Mouse (Mus musculus) lung, embryonic 15.5 days (tissue): ENCODE measurements around the gene Grip1. TPM values are rescaled to one million over a fixed set of nuclear protein-coding genes. Genes with fewer than 3 reads are reported as not detected.
A peak's percentile ranks its signal among the peaks of the same experiment; 100 is the strongest.

Experiments
- ATAC-seq: fragments of 200-750 bp; cut with Nextera tagmentation; 2 replicates; pipeline ENCODE4 v1.8.0; 2017; ENCODE audit warnings: moderate number of reproducible peaks, borderline replicate concordance; ENCODE audit not compliant: low FRiP score, low TSS enrichment; ENCODE audit errors: extremely low read depth
- H3K27ac ChIP-seq: fragments of 300-500 bp; sonication (generic); 2 replicates; pipeline ENCODE4 v1.5.1; 2015; ENCODE audit warnings: moderate library complexity, mild to moderate bottlenecking, inconsistent platforms
- H3K27me3 ChIP-seq: fragments of 300-500 bp; sonication (generic); 2 replicates; pipeline ENCODE4 v1.6.1; 2015; ENCODE audit warnings: inconsistent platforms
- H3K36me3 ChIP-seq: fragments of 300-500 bp; sonication (generic); 2 replicates; pipeline ENCODE4 v1.6.1; 2015; ENCODE audit warnings: inconsistent platforms
- H3K4me1 ChIP-seq: fragments of 300-500 bp; sonication (generic); 2 replicates; pipeline ENCODE4 v1.6.1; 2015; ENCODE audit warnings: inconsistent platforms
- H3K4me2 ChIP-seq: fragments of 300-500 bp; sonication (generic); 2 replicates; pipeline ENCODE4 v1.6.1; 2015; ENCODE audit warnings: inconsistent platforms, mild to moderate bottlenecking, moderate library complexity
- H3K4me3 ChIP-seq: fragments of 300-500 bp; sonication (generic); 2 replicates; pipeline ENCODE4 v1.5.1; 2015; ENCODE audit warnings: mild to moderate bottlenecking, inconsistent platforms
- H3K9ac ChIP-seq: fragments of 300-500 bp; sonication (generic); 2 replicates; pipeline ENCODE4 v1.6.1; 2015; ENCODE audit warnings: inconsistent platforms
- H3K9me3 ChIP-seq: fragments of 300-500 bp; sonication (generic); 2 replicates; pipeline ENCODE4 v1.6.1; 2016; ENCODE audit warnings: inconsistent platforms
- WGBS: fragments of 180-500 bp; shearing (Covaris S2); methylation state at CpG from one replicate; pipeline ENCODE4 v1.1.7; 2015; 5-methylcytosine and 5-hydroxymethylcytosine counted together
- polyA plus RNA-seq: library from polyadenylated mRNA; unstranded; fragments of >200 nt; fragmentation: Nextera tagmentation; extraction: Ambion mirVana; gene quantifications from 2 replicates; pipeline ENCODE4 v1.2.1, GENCODE M21; 2015

The Grip1 gene
- polyA plus RNA-seq, 1 experiment from 2014 or later, result 1.7 TPM

DNA sequence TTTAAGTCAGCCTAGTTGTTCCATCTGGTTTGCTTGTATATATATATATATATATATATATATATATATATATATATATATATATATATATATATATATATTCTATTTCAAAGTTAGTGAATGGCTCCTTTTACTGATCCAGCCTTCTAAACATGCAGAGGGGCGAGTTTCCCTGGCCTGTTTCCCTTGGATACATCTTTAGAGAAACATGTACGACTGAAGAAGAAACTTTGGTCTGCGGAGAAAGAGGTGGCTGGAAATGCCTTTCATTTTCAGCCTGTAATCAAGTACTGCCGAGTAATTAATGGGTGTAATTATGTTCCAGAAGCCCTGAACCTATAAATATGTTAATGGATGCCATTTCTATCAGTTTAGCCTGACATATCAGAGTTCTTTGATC lies 366.8 kb downstream of the Grip1 start:
- 39% methylated on average over 4 of the region's 4 CpGs for WGBS
- no peak for ATAC-seq
- H3K27me3 ChIP-seq, result no peaks in the 10 kb centered on the region
- no peaks in the 10 kb centered on the region for H3K36me3 ChIP-seq
- no peaks in the 10 kb centered on the region for H3K9me3 ChIP-seq
- H3K9ac ChIP-seq, result no peak overlapping the region
- peaks cover 14% of the 10 kb centered on the region for H3K4me1 ChIP-seq
- no peak overlapping the region for H3K4me2 ChIP-seq
- no peak overlapping the region for H3K27ac ChIP-seq
- H3K4me3 ChIP-seq, result no peak overlapping the region

DNA sequence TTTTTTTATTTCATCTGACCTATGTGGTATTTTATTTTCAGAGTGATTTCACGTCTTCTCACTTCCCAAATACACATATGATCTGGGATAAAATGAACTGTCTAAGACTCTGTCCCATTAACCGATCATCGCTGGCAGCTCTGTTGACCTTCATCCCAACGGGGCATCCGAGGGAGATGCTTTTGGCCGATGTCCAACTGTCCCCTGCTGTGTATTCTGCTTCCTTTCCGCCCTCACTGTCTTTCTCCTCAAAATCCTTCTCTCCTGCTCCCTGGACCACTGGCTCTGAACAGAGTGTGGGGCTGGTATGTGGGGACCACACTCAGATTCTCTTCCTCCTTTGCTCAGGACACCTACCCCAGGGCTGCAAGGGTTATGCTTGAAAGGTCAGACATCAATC lies 370.1 kb downstream of the Grip1 start:
- no peak overlapping the region for H3K4me2 ChIP-seq
- H3K27ac ChIP-seq, result no peak overlapping the region
- no peaks in the 10 kb centered on the region for H3K27me3 ChIP-seq
- no peak overlapping the region for H3K4me3 ChIP-seq
- no peaks in the 10 kb centered on the region for H3K36me3 ChIP-seq
- no peak overlapping the region for H3K9ac ChIP-seq
- H3K9me3 ChIP-seq, result no peaks in the 10 kb centered on the region
- H3K4me1 ChIP-seq, result peaks cover 13% of the 10 kb centered on the region
- 30% methylated on average over 7 of the region's 7 CpGs for WGBS
- ATAC-seq, result no peak

DNA sequence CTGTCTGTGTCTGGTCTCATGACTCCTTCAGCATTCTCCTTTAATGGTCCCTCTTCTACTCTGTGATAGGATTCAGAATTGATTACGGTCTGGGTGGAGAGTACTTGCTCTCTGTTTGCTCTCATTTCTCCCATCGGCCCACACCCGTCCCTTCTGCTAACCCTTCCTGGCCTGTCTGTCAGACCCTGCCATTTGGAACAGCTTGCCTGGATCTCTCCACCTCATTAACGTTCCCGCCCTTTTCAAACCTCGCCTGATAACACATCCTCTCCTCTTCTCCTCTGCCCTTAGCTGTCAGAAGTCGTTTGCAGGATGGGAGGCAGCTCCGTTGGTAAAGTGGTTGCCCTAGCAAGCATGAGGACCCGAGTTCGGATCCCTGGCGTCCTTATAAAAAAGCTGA lies 370.9 kb downstream of the Grip1 start:
- Histone ChIP-seq H3K4me3 (no peak overlapping the region), H3K4me1 (peaks cover 4% of the 10 kb centered on the region; the same call in 1 of the 2 replicates), H3K27ac (no peak overlapping the region), H3K9ac (no peak overlapping the region), H3K36me3 (no peaks in the 10 kb centered on the region), H3K27me3 (no peaks in the 10 kb centered on the region), H3K4me2 (no peak overlapping the region), H3K9me3 (no peaks in the 10 kb centered on the region)
- peak; percentile 70; the same call in 1 of the 2 replicates for ATAC-seq
- 34% methylated on average over 11 of the region's 11 CpGs for WGBS

DNA sequence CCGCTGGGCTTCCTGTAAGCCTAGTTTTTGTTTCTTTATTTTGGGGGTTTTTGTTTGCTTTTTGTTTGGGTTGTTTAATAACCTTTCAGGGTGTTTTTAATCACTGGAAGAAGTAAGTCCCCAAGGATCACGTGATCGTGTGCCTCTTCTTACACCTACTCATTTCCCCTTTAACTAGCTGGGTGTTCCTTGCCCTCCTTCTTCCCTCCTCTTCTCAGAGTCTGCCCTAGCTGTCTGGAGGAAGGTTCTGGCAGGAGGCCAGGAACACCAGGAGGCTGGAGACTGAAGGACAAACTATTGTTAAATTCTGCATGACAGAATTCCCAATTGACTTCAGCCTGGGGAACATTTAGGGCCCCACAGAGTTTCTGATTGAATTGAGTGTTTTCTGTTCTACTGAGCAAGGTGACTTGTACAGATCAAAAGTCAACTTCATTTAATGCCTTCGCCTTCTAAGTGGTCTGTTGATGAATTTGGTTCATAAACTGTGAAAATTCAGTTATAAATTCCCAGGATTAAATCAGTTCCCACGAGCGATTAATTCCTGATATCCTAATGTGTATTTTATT lies 376.8 kb downstream of the Grip1 start:
- Histone ChIP-seq H3K4me1 (no peaks in the 10 kb centered on the region), H3K9ac (no peak overlapping the region), H3K27ac (no peak overlapping the region), H3K4me2 (no peak overlapping the region), H3K9me3 (no peaks in the 10 kb centered on the region), H3K27me3 (no peaks in the 10 kb centered on the region), H3K4me3 (no peak overlapping the region), H3K36me3 (no peaks in the 10 kb centered on the region)
- 67% methylated on average over 6 of the region's 6 CpGs for WGBS
- ATAC-seq, result no peak

DNA sequence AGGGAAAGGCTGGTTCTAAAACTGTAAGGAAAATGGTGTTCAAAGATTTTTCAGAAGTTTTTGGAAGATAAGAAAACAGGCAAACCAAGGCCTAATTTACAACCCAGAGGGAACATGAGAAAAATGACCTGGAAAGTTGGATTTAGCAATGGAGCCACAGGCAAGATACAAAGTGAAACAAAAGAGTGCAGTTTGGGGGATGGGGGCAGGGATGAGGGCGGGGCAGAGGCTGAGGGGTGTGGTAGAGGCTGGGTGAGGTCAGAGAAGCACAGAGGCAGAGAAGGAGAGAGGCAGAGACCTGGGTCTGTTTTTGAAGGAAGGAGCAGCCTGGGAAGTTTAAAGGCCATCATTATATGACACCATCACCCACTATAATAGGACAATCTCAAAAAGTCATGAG lies 377.5 kb downstream of the Grip1 start:
- Histone ChIP-seq H3K9me3 (no peaks in the 10 kb centered on the region), H3K4me3 (no peak overlapping the region), H3K9ac (no peak overlapping the region), H3K4me2 (no peak overlapping the region), H3K36me3 (no peaks in the 10 kb centered on the region), H3K27ac (no peak overlapping the region), H3K4me1 (no peaks in the 10 kb centered on the region), H3K27me3 (no peaks in the 10 kb centered on the region)
- WGBS, result 91% methylated on average over 1 of the region's 1 CpGs
- ATAC-seq, result no peak

DNA sequence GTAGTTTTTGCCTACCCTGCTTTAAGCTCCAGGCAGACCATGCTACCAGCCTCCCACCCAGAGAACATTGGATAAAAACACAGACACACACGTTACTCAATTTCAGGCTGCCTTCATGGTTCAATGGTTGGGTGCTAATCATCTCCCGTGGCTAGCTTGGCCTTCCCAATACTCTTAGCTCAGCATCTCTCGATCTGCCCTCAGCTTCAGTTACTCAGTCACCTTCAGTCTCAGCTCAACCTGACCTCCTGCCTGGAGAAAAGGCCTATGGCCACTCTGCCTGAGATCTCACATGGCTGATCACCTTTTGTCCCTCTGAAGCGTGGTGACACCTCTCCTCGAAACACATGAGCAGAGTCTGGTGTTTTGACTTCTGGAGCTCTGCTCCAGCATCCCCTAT lies 379.7 kb downstream of the Grip1 start:
- no peak for ATAC-seq
- no peak overlapping the region for H3K9ac ChIP-seq
- no peaks in the 10 kb centered on the region for H3K27me3 ChIP-seq
- H3K27ac ChIP-seq, result no peak overlapping the region
- no peaks in the 10 kb centered on the region for H3K4me1 ChIP-seq
- no peak overlapping the region for H3K4me3 ChIP-seq
- no peak overlapping the region for H3K4me2 ChIP-seq
- 86% methylated on average over 5 of the region's 5 CpGs for WGBS
- no peaks in the 10 kb centered on the region for H3K36me3 ChIP-seq
- no peaks in the 10 kb centered on the region for H3K9me3 ChIP-seq

DNA sequence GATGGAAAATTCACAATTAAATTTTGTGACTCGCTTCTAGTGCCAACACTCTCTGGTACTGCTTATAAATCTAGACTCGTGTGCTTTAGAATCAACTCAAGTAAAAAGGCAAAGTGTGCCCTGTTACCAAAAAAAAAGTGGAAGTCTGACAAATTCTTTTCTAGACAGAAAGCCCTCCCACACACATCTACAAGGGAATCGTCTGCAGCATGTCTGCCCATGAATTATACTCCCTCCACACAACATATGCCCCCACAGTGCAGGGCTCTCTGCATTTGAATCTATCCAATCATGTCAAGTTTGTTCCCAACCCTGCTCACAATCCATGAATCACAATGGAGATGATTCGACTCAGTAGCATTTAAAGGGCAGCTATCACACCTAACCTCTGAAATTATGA lies 380.5 kb downstream of the Grip1 start:
- H3K4me2 ChIP-seq, result no peak overlapping the region
- no peaks in the 10 kb centered on the region for H3K4me1 ChIP-seq
- no peaks in the 10 kb centered on the region for H3K36me3 ChIP-seq
- no peaks in the 10 kb centered on the region for H3K9me3 ChIP-seq
- no peak overlapping the region for H3K4me3 ChIP-seq
- H3K27me3 ChIP-seq, result no peaks in the 10 kb centered on the region
- no peak overlapping the region for H3K27ac ChIP-seq
- no peak overlapping the region for H3K9ac ChIP-seq
- 74% methylated on average over 4 of the region's 4 CpGs for WGBS
- no peak for ATAC-seq

DNA sequence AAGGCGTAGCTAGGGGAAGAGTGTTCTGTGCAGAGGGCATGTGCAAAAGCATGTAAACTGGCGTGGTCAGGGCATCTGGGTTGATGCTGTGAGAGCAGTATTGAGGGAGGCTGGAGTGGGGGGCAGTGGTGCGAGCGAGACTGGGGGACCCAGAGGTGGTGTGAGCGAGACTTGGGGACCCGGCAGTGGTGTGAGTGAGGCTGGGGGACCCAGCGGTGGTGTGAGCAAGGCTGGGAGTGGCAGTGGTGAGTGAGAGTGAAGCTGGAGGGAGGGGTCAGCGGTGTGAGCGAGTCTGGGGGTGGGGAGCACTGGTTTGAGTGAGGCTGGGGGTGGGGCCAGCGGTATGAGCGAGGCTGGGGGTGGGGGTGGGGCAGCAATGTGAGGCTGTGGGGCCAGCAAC lies 386.0 kb downstream of the Grip1 start:
- WGBS, result 75% methylated on average over 11 of the region's 11 CpGs
- no peak overlapping the region for H3K9ac ChIP-seq
- no peaks in the 10 kb centered on the region for H3K4me1 ChIP-seq
- no peak for ATAC-seq
- H3K4me2 ChIP-seq, result no peak overlapping the region
- H3K4me3 ChIP-seq, result no peak overlapping the region
- H3K9me3 ChIP-seq, result no peaks in the 10 kb centered on the region
- H3K27ac ChIP-seq, result no peak overlapping the region
- no peaks in the 10 kb centered on the region for H3K36me3 ChIP-seq
- H3K27me3 ChIP-seq, result no peaks in the 10 kb centered on the region

DNA sequence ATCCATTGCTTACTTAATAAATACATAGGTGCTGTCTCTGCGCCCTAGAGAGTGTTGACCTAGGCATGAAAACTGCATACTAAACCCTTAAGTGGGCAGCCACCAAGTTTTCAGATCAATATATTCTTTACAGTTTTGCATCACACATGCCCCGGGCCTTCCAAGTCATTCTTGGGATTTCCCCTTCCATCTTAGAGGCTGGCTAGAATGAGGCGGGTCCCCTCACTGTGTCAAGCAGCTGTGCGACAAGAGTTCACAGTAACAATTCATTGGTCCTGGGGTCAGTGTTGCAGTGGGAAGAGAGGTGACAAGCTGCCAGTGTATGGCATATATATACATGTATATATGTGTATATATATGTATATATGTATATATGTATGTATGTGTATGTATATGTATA lies 388.4 kb downstream of the Grip1 start:
- ATAC-seq, result no peak
- no peak overlapping the region for H3K4me2 ChIP-seq
- 68% methylated on average over 4 of the region's 4 CpGs for WGBS

DNA sequence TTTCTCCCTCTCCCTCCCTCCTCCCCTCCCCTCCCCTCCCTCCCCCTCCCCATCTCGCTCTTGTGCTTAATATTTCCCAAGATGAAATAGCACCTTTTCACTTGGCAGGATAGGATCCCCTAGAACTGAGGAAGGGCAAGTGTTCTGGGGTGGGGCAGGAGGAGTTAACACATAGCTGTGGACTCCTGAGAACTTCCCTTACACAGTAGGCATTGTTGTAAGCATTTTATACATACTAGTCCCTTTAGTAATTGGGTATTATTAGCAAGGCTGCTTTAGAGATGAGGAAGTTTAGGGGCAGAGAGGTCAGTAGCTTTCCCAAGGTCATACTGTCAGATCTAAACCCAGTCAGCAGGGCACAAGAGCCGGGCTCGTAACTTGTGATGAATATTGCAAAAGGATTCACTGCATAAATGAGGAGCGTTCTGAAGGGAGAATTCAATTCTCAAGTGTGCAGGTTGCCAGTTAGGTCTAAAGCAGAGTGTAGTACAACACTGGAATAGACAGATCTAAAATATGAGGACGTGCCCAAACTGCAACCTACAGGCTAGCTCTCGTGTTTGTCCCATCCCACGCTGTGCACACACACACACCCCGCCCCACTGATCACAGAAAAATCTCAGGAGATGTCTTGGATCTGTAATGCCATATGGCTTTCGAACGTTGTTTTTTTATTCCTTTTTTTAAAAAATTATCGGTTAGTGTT lies 392.2 kb downstream of the Grip1 start:
- Histone ChIP-seq H3K4me1 (no peaks in the 10 kb centered on the region), H3K36me3 (no peaks in the 10 kb centered on the region), H3K9ac (no peak overlapping the region), H3K9me3 (no peaks in the 10 kb centered on the region), H3K27me3 (no peaks in the 10 kb centered on the region), H3K27ac (no peak overlapping the region), H3K4me2 (no peak overlapping the region), H3K4me3 (no peak overlapping the region)
- ATAC-seq, result no peak
- WGBS, result 86% methylated on average over 11 of the region's 11 CpGs

More for the DNA sequence above, 388.4 kb downstream of the Grip1 start:
- no peak overlapping the region for H3K27ac ChIP-seq
- no peak overlapping the region for H3K9ac ChIP-seq
- H3K9me3 ChIP-seq, result no peaks in the 10 kb centered on the region
- no peaks in the 10 kb centered on the region for H3K4me1 ChIP-seq
- no peaks in the 10 kb centered on the region for H3K36me3 ChIP-seq
- H3K4me3 ChIP-seq, result no peak overlapping the region
- no peaks in the 10 kb centered on the region for H3K27me3 ChIP-seq

DNA sequence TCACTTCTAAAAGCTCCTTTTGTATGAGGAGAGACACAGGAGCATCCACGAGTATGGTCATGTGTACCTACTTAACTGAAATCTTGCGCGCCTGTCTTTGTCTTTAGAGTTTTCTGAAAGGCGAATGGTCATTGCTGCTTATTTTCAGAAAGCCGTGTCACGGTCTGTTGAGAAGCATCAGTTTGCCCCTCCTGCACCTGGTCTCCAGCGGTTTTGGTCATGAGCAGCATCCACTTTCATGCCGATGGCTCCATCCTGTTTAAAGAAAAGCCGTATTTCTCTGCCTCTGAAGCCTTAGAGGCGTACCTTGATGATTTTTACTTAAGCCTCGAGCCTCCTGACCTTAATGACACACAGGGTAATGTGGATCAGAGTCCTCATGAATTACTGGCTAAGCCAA lies 398.0 kb downstream of the Grip1 start:
- Histone ChIP-seq H3K9ac (no peak overlapping the region), H3K36me3 (no peaks in the 10 kb centered on the region), H3K27ac (no peak overlapping the region), H3K27me3 (no peaks in the 10 kb centered on the region), H3K4me2 (no peak overlapping the region), H3K4me1 (no peaks in the 10 kb centered on the region), H3K9me3 (no peaks in the 10 kb centered on the region), H3K4me3 (no peak overlapping the region)
- 85% methylated on average over 11 of the region's 11 CpGs for WGBS
- no peak for ATAC-seq

DNA sequence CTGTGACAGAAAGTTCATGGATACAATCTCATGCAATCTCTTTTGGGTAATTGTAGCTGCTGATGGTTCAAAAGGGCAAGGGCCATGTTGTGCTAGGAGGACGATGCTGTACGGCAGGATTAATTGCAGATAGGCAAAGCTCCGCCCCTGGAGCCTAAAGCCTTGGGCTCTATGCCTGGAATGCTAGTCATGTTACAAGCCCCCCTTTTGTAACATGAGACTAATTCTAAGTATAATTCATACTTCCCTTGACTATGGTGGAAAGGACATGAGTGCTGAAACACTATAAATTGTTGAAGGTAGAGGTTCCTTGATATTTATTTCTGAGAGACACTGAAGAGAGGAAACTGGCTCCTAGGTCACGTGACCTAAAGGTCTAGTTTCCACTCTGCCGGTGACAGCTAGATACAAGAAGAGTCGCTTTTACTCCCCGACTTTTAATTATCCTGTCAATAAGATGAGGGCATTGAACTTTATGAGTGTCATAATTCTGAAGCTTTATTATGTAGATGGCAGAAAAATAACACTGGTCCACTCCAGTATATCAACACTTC lies 399.0 kb downstream of the Grip1 start:
- H3K9me3 ChIP-seq, result no peaks in the 10 kb centered on the region
- H3K36me3 ChIP-seq, result no peaks in the 10 kb centered on the region
- no peak overlapping the region for H3K4me3 ChIP-seq
- H3K27ac ChIP-seq, result no peak overlapping the region
- H3K4me1 ChIP-seq, result no peaks in the 10 kb centered on the region
- ATAC-seq, result no peak
- H3K27me3 ChIP-seq, result no peaks in the 10 kb centered on the region
- no peak overlapping the region for H3K4me2 ChIP-seq
- WGBS, result 57% methylated on average over 7 of the region's 7 CpGs
- H3K9ac ChIP-seq, result no peak overlapping the region
